Mouse (Mus musculus) forelimb bud, embryonic 11.5 days (tissue): ENCODE measurements around the gene Fam49a.
A peak's percentile ranks its signal among the peaks of the same experiment; 100 is the strongest.
"Not testable (repeated sequence)": the region's sequence is repeated elsewhere in the genome, so short reads cannot be mapped to it uniquely, and the experiment has no call there.

Experiments
- DNase-seq: peaks from one replicate; pipeline ENCODE4 v3.0.0-alpha.2; 2012; ENCODE audit warnings: low read depth, low spot score

Fam49a gene

DNA sequence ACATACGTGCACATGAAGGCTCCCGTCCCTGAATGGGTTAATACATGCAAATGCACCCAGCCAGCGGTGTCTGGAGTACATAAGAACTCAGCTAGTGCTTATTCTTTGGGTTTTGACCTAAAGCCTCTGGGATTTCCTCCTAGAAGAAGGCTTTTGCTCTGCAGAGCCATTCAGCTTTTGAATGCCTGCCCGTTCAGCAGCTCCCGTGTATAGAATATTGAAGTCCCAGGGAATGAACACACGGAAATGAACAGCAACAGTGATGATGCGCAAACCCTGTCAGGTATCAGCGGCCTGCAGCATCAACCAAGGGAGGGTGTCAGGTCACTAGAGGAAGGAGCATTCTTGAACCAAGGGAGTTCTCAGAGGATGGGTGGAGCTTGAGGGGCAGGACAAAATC is 52.4 kb downstream of the Fam49a start:
- no peak for DNase-seq

DNA sequence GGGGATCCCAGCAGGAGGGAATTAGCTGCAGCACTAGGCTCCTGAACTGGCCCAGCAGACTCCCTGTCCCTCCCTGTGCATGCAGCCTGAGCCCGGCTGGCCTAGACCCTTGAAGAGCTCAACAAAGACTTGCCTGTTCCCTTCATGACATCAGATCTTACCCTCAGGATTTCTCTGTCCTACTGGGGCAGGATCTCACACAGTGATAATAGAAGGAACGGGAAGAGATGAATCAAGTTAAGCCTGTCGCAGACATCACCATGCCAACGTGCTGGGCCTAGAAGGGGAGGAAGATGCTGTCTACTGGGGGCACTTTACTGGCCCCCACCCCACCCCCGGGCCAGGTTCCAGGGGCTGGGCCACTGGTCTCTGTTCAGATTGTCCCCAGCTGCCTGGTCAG is 53.1 kb downstream of the Fam49a start:
- DNase-seq, result no peak

DNA sequence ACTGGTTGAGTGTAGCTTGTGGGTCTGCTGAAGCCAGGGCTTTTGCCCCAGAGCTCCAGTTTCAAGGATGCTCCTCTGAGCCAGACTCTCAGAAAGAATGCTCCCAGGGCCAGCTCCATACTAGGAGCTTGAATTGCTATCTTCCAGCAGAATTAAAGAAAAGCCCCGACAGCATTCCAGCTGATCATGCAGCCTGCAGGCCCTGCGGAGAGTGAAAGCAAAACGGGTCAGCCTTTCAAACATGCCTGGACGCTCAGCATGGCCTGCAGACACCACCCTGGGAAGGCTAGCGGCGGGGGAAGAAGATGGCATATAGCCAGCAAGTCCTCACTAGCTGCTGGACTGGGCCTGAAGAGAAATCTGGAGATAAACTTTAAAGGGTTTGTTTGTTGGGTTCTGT is 55.0 kb downstream of the Fam49a start:
- no peak for DNase-seq

DNA sequence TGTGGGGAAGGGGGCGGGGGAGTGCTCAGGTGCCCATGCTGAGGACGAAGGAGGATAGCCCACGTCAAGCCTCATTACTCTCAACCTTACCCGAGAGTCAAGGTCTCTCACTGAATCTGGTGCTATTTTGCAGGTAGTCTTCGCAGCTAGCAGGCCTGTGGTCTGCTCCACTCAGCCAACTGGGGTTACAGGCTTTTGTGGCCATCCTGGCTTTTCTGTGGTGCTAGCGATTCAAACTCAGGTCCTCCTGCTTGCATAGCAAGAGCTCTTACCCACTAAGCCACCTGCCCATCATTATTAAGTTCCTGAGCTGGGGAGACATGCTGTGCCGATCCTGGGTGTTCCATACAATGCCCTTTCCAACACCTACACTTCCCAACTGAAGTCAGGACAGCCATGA is 55.7 kb downstream of the Fam49a start:
- DNase-seq, result no peak

DNA sequence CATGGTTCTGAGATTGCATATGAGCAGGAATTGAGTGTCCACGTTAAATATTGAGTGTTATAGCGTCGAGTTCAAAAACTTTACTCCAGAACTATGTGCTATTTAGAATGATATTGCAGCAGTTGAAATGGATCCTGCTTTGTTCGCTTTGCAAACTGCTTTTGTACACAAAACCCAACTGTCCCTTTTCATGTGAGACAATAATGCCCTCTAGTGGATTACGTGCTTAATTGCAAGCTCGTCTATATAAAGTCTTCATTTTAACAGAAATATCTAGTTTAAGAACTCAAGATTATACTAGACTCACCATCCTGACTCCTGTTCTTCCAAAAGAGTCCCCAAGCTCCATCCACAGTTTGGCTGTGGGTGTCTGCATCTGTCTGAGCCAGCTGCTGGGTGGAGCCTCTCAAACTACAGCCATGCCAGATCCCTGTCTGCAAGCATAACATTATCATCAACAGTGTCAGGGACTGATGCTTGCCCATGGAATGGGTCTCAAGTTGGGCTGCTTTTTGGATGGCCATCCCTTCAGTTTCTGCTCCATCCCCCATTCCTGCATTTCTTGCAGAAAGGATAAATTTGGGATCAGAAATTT is 56.3 kb downstream of the Fam49a start:
- peak; percentile 57 for DNase-seq

DNA sequence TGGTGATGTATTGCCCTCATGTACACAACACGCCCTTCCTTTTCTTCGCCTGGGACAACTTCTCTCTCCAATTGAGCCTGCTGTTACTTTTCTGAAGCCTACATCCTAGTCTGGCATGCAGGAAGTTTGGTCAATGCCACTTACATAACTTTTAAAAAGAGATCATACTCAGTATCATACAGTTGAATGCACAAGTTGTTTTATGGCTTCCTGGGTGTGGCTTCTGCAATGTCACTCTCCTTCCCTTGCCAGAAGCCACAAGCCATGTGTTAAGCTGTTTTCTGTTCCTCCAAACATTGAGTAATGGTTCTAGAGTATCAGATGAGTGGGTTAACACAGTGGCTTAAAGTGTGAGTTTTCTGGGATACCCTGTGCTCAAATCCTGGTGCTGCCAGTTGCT is 58.8 kb downstream of the Fam49a start:
- DNase-seq, result no peak

DNA sequence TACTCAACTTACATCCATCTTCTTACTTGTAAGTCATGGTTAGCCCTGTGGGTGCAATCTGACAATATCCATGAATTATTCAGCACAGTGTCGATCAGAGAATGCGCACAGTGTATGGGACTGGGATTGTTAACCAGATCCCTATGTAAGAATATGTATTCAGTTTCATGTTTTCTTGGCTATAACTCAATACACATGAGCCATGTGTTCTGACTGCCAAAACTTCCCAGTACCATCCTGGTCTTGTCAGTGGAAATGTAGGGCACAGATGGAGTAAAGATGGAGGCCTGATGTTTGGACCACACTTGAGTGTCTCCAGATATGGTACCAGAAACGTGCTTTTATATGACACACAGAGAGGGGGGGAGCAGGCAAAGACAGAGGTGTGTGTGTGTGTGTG is 59.2 kb downstream of the Fam49a start:
- DNase-seq, result no peak

DNA sequence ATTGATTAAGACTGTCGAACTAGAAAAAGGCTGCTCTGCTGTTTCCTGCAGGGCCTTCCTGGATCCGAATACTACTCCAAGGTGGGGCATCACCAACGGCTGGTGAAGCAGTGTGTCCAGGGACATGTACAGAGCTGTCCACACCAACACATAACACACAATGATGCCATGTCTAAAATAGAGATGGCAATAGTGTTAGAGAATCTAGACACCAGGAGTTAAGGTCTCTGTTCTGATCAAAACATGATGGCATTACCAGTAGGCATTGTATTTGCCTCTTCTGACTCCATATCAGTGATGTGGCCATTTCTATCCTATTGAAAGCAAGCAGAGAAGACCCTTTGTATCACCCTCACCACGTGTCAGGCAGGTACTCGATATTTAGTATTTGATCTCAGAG is 61.1 kb downstream of the Fam49a start:
- DNase-seq, result no peak

DNA sequence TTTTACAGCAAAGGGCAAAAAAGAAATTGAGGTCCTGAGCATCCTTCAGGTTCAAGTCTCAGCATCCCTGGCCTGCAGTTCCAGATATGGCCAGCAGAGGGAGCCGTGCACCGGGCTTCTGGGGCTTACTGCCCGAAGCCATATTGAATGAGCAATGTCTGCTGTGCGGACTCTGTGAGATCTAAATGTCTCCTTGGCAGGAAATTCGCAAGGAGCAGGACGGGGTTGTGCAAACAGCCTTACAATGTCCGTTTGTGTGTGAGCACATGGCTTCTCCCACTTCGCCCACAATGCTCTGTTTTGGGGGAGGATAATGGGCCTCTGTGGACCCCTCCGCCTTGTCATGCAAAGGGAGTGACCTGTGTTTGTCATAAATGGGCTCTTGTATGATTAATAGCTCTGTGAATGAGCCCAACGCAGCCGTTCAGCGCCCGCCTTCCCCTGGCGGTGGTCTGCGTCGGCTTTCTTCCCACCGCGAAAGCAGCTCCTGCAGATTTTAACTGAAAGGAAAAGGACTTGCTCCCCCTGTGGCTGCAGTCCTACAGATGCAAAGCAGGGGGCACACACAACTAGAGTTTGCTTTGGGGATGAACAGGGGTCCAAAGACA is 61.8 kb downstream of the Fam49a start:
- peak; percentile 87 for DNase-seq

DNA sequence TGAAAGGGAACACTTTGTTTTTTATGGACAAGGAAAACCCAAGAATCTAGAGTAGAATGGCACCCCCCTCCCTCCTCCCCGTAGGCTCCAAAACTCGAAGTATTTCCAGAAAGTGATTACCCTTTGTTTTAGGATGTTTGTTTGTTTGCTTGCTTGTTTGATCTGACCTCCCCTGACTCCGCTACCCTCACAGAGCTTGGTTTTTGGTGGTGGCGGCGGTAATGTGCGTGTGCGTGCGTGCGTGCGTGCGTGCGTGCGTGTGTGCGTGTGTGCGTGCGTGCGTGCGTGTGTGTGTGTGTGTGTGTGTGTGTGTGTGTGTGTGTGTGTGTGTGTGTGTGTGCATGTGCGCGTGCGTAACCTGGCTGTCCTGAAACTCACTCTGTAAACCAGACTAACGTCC is 62.3 kb downstream of the Fam49a start:
- DNase-seq, result not testable (repeated sequence)

DNA sequence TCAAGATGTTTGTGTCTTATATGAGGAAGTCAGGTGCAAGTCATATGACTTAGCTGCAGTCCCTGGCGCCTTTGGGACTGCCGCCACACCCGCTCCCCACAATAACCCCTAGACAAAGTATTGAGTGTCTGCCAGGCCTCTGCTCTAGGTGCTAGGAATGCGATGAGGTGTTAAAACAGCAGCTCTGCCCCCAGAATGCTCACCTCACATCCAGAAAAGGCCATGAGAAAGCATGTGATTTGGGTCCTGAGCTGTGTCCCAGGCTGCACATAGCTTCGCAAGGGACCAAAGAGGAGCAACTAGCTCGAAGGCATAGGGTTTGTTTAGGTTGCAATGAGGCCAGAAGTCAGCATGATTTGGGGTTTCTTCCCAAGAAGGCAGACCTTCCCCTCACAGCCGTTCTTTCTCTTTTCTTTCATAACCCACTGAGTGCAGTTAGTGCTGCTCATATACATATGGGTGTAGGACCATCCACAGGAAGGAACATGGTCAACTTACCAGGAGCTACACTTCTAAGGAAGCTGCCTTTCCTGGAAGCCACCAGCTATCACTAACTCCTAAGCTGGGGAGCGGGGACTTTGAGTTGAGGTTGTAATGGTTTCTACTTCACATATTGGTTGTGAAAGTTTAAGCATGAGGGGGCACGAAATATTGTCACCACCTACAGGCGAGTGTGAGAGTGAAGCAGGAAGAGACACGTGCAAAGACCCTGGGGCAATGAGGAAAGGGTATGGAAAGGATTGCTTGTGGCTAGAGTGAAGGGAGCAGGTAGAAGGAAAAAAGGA is 71.8 kb downstream of the Fam49a start:
- DNase-seq, result no peak

DNA sequence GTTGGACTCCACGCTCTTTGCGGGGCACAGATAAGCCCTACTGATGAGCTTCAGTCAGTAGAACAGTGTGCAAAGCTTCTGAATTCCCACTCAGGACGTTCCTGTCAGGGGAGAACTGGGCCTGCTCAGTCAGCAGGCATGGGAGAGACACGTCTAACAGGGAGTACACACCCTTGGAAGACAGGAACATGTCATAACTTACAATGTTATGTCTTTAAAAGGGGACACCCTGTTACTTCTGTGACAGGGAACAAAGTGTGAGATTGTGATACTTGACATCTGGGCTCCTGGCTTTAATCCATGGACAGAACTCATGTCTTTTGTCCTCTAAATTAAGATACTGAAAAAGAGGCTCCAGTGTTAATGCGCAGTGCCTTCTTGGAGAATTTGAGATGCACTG is 72.5 kb downstream of the Fam49a start:
- no peak for DNase-seq

DNA sequence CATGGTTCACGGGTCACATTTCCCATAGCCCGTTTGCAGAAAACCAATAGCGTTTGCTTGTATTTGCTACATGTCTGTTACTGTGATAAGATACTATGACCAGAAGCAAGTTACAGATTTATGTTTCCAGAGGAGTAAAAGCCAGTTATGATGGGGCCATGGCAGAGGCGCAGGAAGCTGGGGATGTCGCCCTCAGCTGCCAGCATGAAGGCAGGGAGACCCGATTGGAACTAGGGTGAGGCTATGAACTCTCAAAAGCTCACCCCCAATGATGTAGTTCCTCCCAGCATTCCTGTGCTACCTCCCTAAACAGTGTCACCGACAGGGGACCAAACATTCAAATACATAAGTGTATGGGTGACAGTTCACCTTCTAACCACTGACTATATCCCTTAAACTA is 73.6 kb downstream of the Fam49a start:
- DNase-seq, result no peak

DNA sequence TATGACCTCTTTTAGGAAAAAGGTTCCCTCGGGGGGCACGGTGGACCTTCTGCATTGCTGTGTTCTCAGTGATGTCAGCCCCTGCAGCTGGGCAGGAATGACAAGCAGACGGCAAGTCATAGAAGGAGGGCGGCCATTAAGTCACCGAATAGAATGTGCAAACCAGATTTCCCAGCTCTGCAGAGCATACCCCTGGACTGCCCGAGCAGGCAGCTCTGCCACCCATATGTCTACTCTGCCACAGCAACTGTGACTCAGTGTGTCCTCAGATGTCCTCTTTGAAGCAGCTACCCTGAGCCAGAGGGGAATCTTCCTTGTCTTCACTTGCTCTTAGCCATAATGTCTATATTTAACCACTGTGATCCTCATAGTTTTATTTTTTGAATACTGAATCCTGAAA is 75.4 kb downstream of the Fam49a start:
- DNase-seq, result no peak

DNA sequence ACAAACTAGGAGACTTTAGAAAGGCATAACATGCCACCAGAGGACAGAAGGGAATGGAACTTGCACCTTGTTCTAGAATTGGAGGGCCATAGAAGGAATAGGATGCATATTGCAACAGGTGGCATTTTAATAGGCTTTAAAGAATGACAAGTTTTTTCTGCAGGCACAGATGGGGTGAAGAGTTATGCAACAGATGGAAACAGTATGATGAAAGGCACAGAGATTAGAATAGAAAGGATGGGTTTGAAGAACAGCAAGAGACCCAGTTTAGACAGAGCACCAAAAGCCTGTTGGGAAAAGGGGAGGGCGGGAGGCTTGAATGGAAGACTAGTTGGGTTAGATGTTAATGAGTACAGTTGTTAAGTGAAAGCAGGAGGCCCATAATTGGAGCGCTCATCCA is 81.4 kb downstream of the Fam49a start:
- no peak for DNase-seq

DNA sequence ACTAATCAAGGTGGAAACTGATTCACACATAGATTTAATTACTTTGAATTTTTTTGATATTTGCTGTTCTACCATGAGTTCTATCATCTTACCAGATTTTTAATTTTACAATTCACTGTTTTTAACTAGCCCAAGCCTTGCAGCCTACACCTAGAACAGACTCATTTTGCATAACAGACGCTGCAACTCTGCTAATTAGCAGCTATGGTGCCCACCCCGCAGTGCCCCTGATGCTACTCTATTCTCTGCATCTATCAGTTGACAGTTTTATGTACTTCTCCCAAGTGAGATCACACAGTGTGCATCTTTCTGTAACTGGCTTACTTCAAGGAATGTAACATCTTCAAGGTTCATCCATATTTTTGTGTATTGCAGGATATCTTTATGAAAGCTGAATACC is 86.7 kb downstream of the Fam49a start:
- no peak for DNase-seq

DNA sequence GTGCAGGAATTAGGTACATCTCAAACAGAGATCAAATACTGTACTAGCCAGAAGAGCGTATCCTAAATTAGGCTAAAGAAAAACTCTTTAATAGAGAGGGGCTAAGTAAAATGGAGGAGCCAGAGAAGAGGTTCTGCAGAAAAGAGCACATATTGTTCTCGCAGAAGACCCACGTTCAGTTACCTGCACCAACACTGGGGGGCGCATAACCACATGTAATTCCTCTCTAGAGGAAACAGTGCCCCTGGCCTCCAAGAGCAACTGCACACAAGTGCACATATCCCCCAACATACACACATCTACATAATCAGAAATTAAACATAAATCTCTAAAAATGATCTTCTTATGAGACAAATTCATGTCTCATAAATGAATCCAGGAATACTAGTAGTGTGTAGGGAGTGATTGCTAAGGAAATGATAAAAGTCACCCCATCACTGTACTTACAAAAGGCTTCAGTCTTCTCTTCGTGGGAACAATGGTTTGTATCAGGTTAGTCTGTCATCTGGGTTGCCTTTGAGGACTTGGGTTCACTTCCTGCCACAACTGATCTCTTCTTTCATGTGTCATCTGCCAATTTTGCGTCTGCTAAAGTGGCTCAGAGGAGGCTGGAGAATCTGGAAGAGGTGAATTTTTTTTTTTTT is 87.8 kb downstream of the Fam49a start:
- DNase-seq, result no peak

DNA sequence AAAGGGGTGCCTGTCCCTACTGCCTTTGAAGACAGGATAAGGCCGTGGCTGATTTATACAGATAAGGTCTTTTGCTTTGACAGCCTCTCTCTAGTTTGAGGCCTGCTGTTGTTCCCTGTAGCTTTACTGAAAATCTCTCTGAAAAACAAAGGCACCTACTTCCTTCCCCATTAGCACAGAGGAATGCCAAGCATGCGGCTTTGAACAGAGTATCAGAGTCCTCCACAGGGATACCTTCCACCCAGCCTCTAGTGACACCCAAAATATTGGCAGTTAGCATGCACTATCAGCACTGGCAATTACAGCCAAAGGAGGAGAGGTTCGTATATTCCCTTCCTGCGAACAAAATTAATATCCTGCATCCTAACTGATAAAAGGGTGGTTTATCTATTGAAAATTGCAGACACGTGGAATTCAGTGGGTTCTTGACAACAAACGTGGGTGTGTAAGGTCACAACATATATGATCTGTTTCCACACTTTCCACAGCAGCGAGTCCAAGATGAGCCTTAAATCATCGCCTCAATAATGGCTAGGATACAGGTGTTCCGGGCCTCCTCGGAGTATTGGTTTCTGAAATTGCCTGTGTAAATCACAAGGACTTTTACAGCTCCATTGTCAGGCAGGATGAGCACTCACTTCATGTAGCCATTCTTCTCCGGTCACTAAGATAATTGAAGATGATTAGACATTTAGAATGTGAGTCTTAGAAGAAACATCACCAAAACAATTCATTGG is 90.0 kb downstream of the Fam49a start:
- DNase-seq, result no peak

DNA sequence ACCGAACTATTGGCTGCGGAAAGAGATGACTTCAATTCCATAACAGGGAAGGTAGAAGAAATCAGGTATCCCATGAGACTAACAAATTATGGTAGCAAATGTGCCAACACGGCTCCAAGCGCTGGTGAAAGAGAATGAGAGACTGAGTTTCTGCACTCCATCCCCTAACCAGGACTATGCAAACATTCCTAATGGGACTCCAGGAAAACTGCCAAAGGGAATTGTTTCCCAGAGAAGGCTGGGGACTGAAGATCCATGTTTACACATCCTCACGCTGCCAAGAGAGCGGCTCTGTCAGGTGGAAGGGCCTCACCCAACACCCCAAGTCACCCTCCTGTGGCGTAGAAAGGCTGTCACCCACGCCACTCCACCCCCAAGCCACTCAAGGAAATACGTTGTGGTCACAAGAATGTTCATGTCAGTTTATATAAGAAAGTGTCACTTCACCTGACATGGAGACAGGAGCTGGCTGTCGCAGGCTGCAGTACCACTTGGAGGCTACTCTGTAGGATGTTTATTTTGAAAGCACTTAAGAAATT is 92.2 kb downstream of the Fam49a start:
- DNase-seq, result no peak

DNA sequence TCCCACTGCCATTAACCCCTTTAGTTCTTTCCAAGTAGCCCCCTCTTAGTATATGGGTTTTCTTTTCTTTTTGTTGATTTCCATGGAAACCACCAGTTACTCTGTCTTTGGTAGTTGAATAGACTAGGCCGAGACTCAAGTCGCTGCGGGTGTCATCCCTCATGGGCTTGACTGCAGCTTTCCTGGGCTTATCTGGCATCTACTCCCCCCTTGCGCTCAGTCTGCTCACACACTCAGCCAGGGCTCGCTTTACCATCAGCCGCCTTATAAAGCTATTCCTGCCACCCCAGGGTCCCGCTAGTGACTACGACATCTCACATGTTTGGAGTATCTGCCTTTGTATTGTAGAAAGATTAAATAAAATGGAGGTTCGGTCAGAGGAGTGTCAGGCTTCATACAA is 94.1 kb downstream of the Fam49a start:
- DNase-seq, result no peak

DNA sequence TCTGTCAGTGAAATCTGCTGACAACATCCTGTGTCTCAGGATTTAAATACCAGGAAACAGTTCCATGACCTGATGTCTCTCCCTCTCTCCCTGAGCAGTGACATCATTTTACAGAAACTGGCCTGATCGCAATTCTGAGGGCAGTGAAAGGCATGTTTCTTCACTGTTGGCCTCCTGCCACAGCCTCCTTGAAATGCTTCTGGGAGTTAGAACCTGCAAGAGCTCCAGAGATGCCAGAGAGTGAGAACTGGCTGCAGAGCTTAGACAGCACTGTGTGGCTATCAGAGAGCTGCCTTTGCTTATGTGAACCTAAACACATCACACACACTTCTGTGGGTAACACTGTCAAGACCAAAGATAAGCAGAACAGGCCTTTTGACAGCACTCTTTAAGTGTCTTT is 94.5 kb downstream of the Fam49a start:
- DNase-seq, result no peak

DNA sequence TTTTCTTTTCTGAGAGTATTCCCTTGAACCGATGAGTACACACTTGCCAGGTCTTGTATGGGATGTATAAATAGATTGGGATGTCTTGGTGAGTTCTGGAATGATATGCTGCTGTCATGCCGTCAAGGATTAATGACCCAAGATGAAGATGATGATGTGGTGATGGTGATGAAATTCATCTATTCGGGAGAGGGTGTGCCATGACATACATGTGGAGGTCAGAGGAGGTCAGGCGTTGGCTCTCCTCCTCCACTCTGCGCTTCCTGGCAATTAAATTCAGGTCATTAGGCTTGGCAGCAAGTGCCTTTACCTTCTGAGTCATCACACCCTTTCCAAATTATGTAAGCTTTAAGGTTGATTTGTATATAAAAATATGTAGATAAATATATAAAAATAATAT is 95.0 kb downstream of the Fam49a start:
- DNase-seq, result no peak
